Mouse (Mus musculus) stomach, embryonic 14.5 days (tissue): ENCODE results near the gene Spata31d1c. TPM values are rescaled to one million over a fixed set of nuclear protein-coding genes. Genes with fewer than 3 reads are reported as not detected.

Experiments
- ATAC-seq: fragments of 200-750 bp; cut with Nextera tagmentation; 2 replicates; pipeline ENCODE4 v1.8.0; 2017; ENCODE audit warnings: low read depth, moderate TSS enrichment; ENCODE audit not compliant: insufficient number of reproducible peaks, insufficient read depth, low FRiP score
- H3K27ac ChIP-seq: fragments of 300-500 bp; sonication (generic); 2 replicates; pipeline ENCODE4 v1.5.1; 2014; ENCODE audit warnings: mild to moderate bottlenecking, low read length, moderate library complexity, mixed read lengths
- H3K27me3 ChIP-seq: fragments of 300-500 bp; sonication (generic); 2 replicates; pipeline ENCODE4 v1.6.1; 2014; ENCODE audit warnings: low read length, control low read depth, mixed read lengths; ENCODE audit not compliant: control insufficient read depth, insufficient read depth
- H3K36me3 ChIP-seq: fragments of 300-500 bp; sonication (generic); 2 replicates; pipeline ENCODE4 v1.6.1; 2014; ENCODE audit warnings: mild to moderate bottlenecking, control low read depth, low read length, moderate library complexity, mixed read lengths; ENCODE audit not compliant: control insufficient read depth, insufficient read depth
- H3K4me1 ChIP-seq: fragments of 300-500 bp; sonication (generic); 2 replicates; pipeline ENCODE4 v1.6.1; 2014; ENCODE audit warnings: low read length, control low read depth, mixed read lengths; ENCODE audit not compliant: control insufficient read depth, insufficient read depth
- H3K4me2 ChIP-seq: fragments of 300-500 bp; sonication (generic); replicated peaks from 2 replicates; pipeline ENCODE4 v1.6.1; 2014; ENCODE audit warnings: low read depth, low read length, control low read depth
- H3K4me3 ChIP-seq: fragments of 300-500 bp; sonication (generic); 2 replicates; pipeline ENCODE4 v1.5.1; 2014; ENCODE audit warnings: low read depth, low read length, control low read depth
- H3K9ac ChIP-seq: fragments of 300-500 bp; sonication (generic); replicated peaks from 2 replicates; pipeline ENCODE4 v1.6.1; 2014; ENCODE audit warnings: low read depth, mild to moderate bottlenecking, control low read depth, low read length, moderate library complexity, mixed read lengths
- H3K9me3 ChIP-seq: fragments of 300-500 bp; sonication (generic); 2 replicates; pipeline ENCODE4 v1.6.1; 2016; ENCODE audit warnings: low read depth, low read length, control low read depth; ENCODE audit not compliant: control insufficient read depth
- WGBS: fragments of 180-500 bp; shearing (Covaris S2); extraction: QIAGEN DNeasy Blood & Tissue Kit; methylation state at CpG from one replicate; pipeline ENCODE4 v1.1.7; 2014; 5-methylcytosine and 5-hydroxymethylcytosine counted together
- polyA plus RNA-seq: library from polyadenylated mRNA; unstranded; fragments of >200 nt; fragmentation: Nextera tagmentation; extraction: Ambion mirVana; gene quantifications from 2 replicates; pipeline ENCODE4 v1.2.1, GENCODE M21; 2014

Gene Spata31d1c
- not detected in 2 replicates for polyA plus RNA-seq

DNA sequence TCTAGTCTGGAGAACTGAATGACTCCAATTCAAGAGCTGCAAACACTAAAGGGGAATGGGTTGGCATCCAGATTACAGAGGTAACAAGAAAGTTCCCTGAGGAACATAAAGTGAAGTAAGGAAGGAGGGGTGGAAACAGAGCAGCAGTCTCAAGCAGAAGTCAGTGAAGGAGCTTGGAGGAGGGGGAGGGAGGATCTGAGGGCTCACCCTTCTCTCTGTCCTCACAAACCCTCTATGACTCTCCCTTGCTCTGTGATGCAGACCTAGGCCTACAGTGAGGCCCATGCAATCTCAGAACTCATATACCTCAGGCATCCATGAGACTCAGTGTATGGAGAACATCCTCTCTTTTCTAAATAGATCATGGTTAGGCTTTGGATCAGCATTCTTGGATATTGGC lies at the start of gene Spata31d1c:
Spata31d1c (plus strand) TSS at position 301 of the 400 bp plus-strand sequence.
- no peak for ATAC-seq
- H3K27ac ChIP-seq = no peak within 1 kb of the TSS
- no peaks in the 10 kb centered on the region for H3K27me3 ChIP-seq
- H3K9me3 ChIP-seq = no peaks in the 10 kb centered on the region
- H3K9ac ChIP-seq = no peak within 1 kb of the TSS
- H3K4me3 ChIP-seq = no peak within 1 kb of the TSS
- H3K4me2 ChIP-seq = no peak within 1 kb of the TSS
- no peaks in the 10 kb centered on the region for H3K4me1 ChIP-seq
- no peaks in the 10 kb centered on the region for H3K36me3 ChIP-seq

GRCm38 (mm10) chr13:64988828-64989227 lies 44.0 kb upstream of the Spata31d1c start:
- Histone ChIP-seq H3K4me2 (no peak overlapping the region), H3K27me3 (no peaks in the 10 kb centered on the region), H3K4me1 (no peaks in the 10 kb centered on the region), H3K4me3 (no peak overlapping the region), H3K9me3 (no peaks in the 10 kb centered on the region), H3K9ac (no peak overlapping the region), H3K36me3 (no peaks in the 10 kb centered on the region), H3K27ac (no peak overlapping the region)
- ATAC-seq = no peak

DNA sequence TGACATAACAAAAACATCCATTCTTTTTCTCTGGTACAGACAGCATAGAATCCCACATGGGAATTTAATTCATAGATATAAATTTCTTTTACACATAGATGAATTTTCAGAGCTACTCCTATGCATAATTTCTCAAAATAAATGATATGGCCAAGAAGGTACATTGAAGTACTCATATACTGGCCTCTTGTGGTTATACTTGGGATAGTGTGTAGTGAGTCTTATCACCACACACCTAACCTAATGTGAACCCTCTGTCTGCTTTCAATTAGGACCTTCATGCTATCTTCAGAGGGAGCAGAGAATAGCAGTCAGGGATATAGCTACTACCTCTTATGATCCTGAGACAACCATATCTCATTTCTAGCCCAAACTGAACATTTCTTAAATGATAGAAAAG lies 27.4 kb upstream of the Spata31d1c start:
- H3K9ac ChIP-seq = no peak overlapping the region
- H3K9me3 ChIP-seq = no peaks in the 10 kb centered on the region
- H3K36me3 ChIP-seq = no peaks in the 10 kb centered on the region
- H3K4me1 ChIP-seq = no peaks in the 10 kb centered on the region
- ATAC-seq = no peak
- H3K27ac ChIP-seq = no peak overlapping the region
- H3K4me3 ChIP-seq = no peak overlapping the region
- no peak overlapping the region for H3K4me2 ChIP-seq
- H3K27me3 ChIP-seq = no peaks in the 10 kb centered on the region

DNA sequence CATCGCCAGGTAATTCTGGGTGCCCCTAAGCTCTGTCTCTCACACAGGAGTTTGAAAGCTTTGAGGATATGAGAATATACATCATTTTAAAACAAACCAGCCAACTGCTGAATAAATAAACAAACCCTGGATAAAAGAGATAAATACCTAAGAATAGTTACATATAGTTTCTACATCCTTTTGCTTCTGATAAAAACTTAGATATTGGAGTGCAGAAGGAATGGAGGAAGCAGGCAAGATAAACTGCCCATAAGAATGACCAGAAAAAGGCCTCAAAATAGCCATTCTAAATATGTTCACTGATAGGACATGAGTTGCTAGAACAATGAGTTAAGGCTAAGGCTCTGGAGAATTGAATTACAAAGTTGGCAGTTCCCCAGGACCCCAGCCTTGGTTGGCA lies 26.1 kb upstream of the Spata31d1c start:
- 84% methylated on average over 1 of the region's 1 CpGs for WGBS
- H3K27ac ChIP-seq = no peak overlapping the region
- no peak overlapping the region for H3K9ac ChIP-seq
- H3K4me1 ChIP-seq = no peaks in the 10 kb centered on the region
- no peak overlapping the region for H3K4me2 ChIP-seq
- no peaks in the 10 kb centered on the region for H3K27me3 ChIP-seq
- no peaks in the 10 kb centered on the region for H3K36me3 ChIP-seq
- ATAC-seq = no peak
- H3K9me3 ChIP-seq = no peaks in the 10 kb centered on the region
- no peak overlapping the region for H3K4me3 ChIP-seq

GRCm38 (mm10) chr13:65007971-65008370 lies 24.9 kb upstream of the Spata31d1c start:
- Histone ChIP-seq H3K4me2 (no peak overlapping the region), H3K9ac (no peak overlapping the region), H3K27me3 (no peaks in the 10 kb centered on the region), H3K9me3 (no peaks in the 10 kb centered on the region), H3K36me3 (no peaks in the 10 kb centered on the region), H3K27ac (no peak overlapping the region), H3K4me1 (no peaks in the 10 kb centered on the region), H3K4me3 (no peak overlapping the region)
- no peak for ATAC-seq
- WGBS = 64% methylated on average over 1 of the region's 1 CpGs

DNA sequence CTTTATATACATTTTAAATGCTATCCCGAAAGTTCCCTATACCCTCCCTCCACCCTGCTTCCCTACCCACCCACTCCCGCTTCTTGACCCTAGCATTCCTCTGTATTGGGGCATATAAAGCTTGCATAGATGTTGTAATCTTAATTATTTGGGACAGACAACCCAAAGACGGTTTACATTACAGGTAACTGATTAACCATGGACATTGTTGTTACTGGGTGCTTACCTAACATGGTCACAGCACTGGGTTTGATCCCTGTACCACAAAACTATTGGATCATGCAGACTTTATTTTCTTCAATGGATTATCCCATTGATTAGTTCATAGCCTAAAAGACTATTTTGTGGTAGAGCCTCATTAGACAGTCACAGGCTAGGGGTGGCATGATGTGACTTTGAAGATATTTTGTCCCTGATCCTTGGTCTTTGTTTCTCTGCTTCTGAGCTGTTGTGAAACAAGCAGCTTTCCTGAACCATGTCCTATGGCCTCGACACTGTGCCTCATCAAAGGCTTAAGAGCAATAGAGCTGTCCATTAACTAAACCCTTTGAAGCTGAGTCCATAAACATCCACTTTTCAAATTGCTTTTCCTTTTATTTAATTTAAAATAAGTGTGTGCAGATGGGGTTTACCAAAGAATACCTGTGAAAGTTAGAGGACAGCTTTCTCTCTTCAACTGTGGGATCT lies 21.7 kb upstream of the Spata31d1c start:
- H3K4me2 ChIP-seq = no peak overlapping the region
- no peak overlapping the region for H3K27ac ChIP-seq
- WGBS = 66% methylated on average over 4 of the region's 4 CpGs
- no peak for ATAC-seq
- no peaks in the 10 kb centered on the region for H3K4me1 ChIP-seq
- no peak overlapping the region for H3K4me3 ChIP-seq
- no peaks in the 10 kb centered on the region for H3K27me3 ChIP-seq
- H3K36me3 ChIP-seq = no peaks in the 10 kb centered on the region
- no peak overlapping the region for H3K9ac ChIP-seq
- no peaks in the 10 kb centered on the region for H3K9me3 ChIP-seq

- Histone ChIP-seq H3K4me2 (no peak overlapping the region), H3K9ac (no peak overlapping the region), H3K4me1 (no peaks in the 10 kb centered on the region), H3K27me3 (no peaks in the 10 kb centered on the region), H3K36me3 (no peaks in the 10 kb centered on the region), H3K4me3 (no peak overlapping the region), H3K27ac (no peak overlapping the region), H3K9me3 (no peaks in the 10 kb centered on the region)
- 67% methylated on average over 4 of the region's 4 CpGs for WGBS
- ATAC-seq = no peak
These were observed 2.2 kb downstream of the Spata31d1c start for GRCm38 (mm10) chr13:65035057-65035456.

GRCm38 (mm10) chr13:65052660-65053059 lies 19.8 kb downstream of the Spata31d1c start, which contains the start of gene Prss47:
Gene Prss47, minus strand, starts transcription at chr13:65052760.
- WGBS = 88% methylated on average over 9 of the region's 9 CpGs
- H3K9me3 ChIP-seq = no peaks in the 10 kb centered on the region
- no peaks in the 10 kb centered on the region for H3K27me3 ChIP-seq
- H3K4me1 ChIP-seq = no peaks in the 10 kb centered on the region
- H3K27ac ChIP-seq = no peak within 1 kb of the TSS
- no peak within 1 kb of the TSS for H3K9ac ChIP-seq
- no peak for ATAC-seq
- no peaks in the 10 kb centered on the region for H3K36me3 ChIP-seq
- no peak within 1 kb of the TSS for H3K4me3 ChIP-seq
- no peak within 1 kb of the TSS for H3K4me2 ChIP-seq

DNA sequence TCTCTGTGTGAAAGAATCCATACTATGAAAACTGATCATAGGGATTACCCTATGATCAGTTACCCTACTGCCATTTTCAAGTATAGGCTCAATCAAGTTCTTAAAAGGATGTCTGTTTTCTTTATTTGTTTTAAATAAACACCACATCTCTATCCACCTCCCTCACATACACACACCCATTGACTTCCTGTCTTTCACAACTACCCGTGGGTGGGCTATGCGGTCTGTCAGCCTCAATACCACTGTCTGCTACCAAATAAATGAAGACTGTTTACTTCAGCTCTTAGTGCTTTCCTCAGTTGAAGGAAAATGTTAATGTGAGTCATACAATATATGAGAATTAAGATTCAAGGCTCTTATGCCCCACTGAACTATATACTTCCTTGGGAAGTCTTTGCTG lies 37.1 kb downstream of the Spata31d1c start:
- no peak overlapping the region for H3K9ac ChIP-seq
- no peaks in the 10 kb centered on the region for H3K4me1 ChIP-seq
- H3K4me2 ChIP-seq = no peak overlapping the region
- peaks cover 11% of the 10 kb centered on the region for H3K36me3 ChIP-seq
- no peak overlapping the region for H3K27ac ChIP-seq
- WGBS = 86% methylated on average over 2 of the region's 2 CpGs
- ATAC-seq = no peak
- no peaks in the 10 kb centered on the region for H3K27me3 ChIP-seq
- H3K4me3 ChIP-seq = no peak overlapping the region
- no peaks in the 10 kb centered on the region for H3K9me3 ChIP-seq
